In genomic region chr14:118591477-118592403, GRCm38 (mm10) we compare ENCODE assay signal across 8 mouse cellular contexts.
A peak's percentile ranks its signal among the peaks of the same experiment; 100 is the strongest.
DNase-seq lines count a peak whose midpoint lies in the region; ATAC-seq and TF ChIP-seq lines count a peak whose summit lies in the region.

No protein-coding gene starts in this region.

- H3K27ac ChIP-seq in embryonic facial prominence, embryonic 12.5 days, result no peak overlapping the region
- H3K27ac ChIP-seq in heart, adult 2 months, result no peak overlapping the region
- H3K27ac ChIP-seq in kidney, embryonic 14.5 days (ENCODE audit: low read depth, low read length), result no peak overlapping the region
- H3K27ac ChIP-seq in limb, embryonic 13.5 days, result no peak overlapping the region
- no peak overlapping the region for H3K27ac ChIP-seq in midbrain, postnatal 0 days (ENCODE audit: low read depth, low read length)
- H3K27ac ChIP-seq in stomach, embryonic 16.5 days (ENCODE audit: low read length), result no peak overlapping the region

- no peak overlapping the region for H3K9ac ChIP-seq in embryonic facial prominence, embryonic 12.5 days
- no peak overlapping the region for H3K9ac ChIP-seq in heart, adult 2 months (ENCODE audit: low read depth, low read length)
- H3K9ac ChIP-seq in kidney, embryonic 14.5 days (ENCODE audit: low read depth, low read length), result no peak overlapping the region
- no peak overlapping the region for H3K9ac ChIP-seq in limb, embryonic 13.5 days
- H3K9ac ChIP-seq in midbrain, postnatal 0 days (replicated peaks; ENCODE audit: low read length, poor library complexity, severe bottlenecking), result no peak overlapping the region
- H3K9ac ChIP-seq in stomach, embryonic 16.5 days (ENCODE audit: low read length), result no peak overlapping the region

- peak; percentile 96 for TF ChIP-seq CTCF in heart, adult 2 months (IDR thresholded peaks at IDR 0.05)
- peak; percentile 91 for TF ChIP-seq CTCF in midbrain, postnatal 0 days (IDR thresholded peaks at IDR 0.05)

- no peaks in the 10 kb centered on the region for H3K4me1 ChIP-seq in embryonic facial prominence, embryonic 12.5 days
- H3K4me1 ChIP-seq in heart, adult 2 months (ENCODE audit: control insufficient read depth, insufficient read depth, low read length), result no peaks in the 10 kb centered on the region; the same call in 1 of the 2 replicates
- H3K4me1 ChIP-seq in kidney, embryonic 14.5 days (ENCODE audit: control insufficient read depth, insufficient read depth, low read length), result peaks cover 6% of the 10 kb centered on the region; the same call in 1 of the 2 replicates
- no peaks in the 10 kb centered on the region for H3K4me1 ChIP-seq in limb, embryonic 13.5 days
- H3K4me1 ChIP-seq in midbrain, postnatal 0 days (ENCODE audit: insufficient read depth, low read length), result no peaks in the 10 kb centered on the region
- H3K4me1 ChIP-seq in stomach, embryonic 16.5 days (ENCODE audit: control insufficient read depth, insufficient read depth, low read length), result peaks cover 9% of the 10 kb centered on the region

- H3K4me2 ChIP-seq in embryonic facial prominence, embryonic 12.5 days (replicated peaks), result no peak overlapping the region
- no peak overlapping the region for H3K4me2 ChIP-seq in kidney, embryonic 14.5 days (replicated peaks; ENCODE audit: low read depth, low read length)
- no peak overlapping the region for H3K4me2 ChIP-seq in limb, embryonic 13.5 days (replicated peaks)
- H3K4me2 ChIP-seq in midbrain, postnatal 0 days (ENCODE audit: low read depth, low read length, poor library complexity, severe bottlenecking), result peak overlapping the region; percentile 18; the same call in 1 of the 2 replicates
- H3K4me2 ChIP-seq in stomach, embryonic 16.5 days (ENCODE audit: low read depth, low read length), result no peak overlapping the region

- intact Hi-C loops in heart, adult 2 months (cut with DNase I), result loop anchor here (2.0 to 5.0 kb wide), 6 partner anchors 39 to 584 kb away; no protein-coding TSS in a partner anchor

- DNase-seq in 416B (ENCODE audit: low read depth), result peak; percentile 52
- peak; percentile 49 to 55 for DNase-seq in adrenal gland, postnatal 4 days (ENCODE audit: low spot score in 2 of 2)
- DNase-seq in heart, adult 2 months, result peak; percentile 66 to 83
- DNase-seq in midbrain, postnatal 0 days (ENCODE audit: low spot score), result peak; percentile 84

- no peaks in the 10 kb centered on the region for H3K9me3 ChIP-seq in embryonic facial prominence, embryonic 12.5 days
- H3K9me3 ChIP-seq in kidney, embryonic 14.5 days (ENCODE audit: control insufficient read depth, low read length), result no peaks in the 10 kb centered on the region
- H3K9me3 ChIP-seq in limb, embryonic 13.5 days, result no peaks in the 10 kb centered on the region
- no peaks in the 10 kb centered on the region for H3K9me3 ChIP-seq in midbrain, postnatal 0 days (ENCODE audit: low read length)
- no peaks in the 10 kb centered on the region for H3K9me3 ChIP-seq in stomach, embryonic 16.5 days (replicated peaks; ENCODE audit: control insufficient read depth, low read length)

- 52% methylated on average over 20 of the region's 20 CpGs for WGBS in embryonic facial prominence, embryonic 12.5 days
- 44% methylated on average over 20 of the region's 20 CpGs for WGBS in heart, adult 2 months
- 50% methylated on average over 20 of the region's 20 CpGs for WGBS in kidney, embryonic 14.5 days
- WGBS in limb, embryonic 13.5 days, result 51% methylated on average over 20 of the region's 20 CpGs
- WGBS in midbrain, postnatal 0 days, result 46% methylated on average over 20 of the region's 20 CpGs
- WGBS in stomach, embryonic 16.5 days, result 44% methylated on average over 20 of the region's 20 CpGs

- H3K36me3 ChIP-seq in embryonic facial prominence, embryonic 12.5 days, result no peaks in the 10 kb centered on the region
- no peaks in the 10 kb centered on the region for H3K36me3 ChIP-seq in heart, adult 2 months (ENCODE audit: control insufficient read depth, insufficient read depth, low read length)
- H3K36me3 ChIP-seq in kidney, embryonic 14.5 days (ENCODE audit: control insufficient read depth, insufficient read depth, low read length), result no peaks in the 10 kb centered on the region
- no peaks in the 10 kb centered on the region for H3K36me3 ChIP-seq in limb, embryonic 13.5 days
- H3K36me3 ChIP-seq in midbrain, postnatal 0 days (ENCODE audit: insufficient read depth, low read length), result no peaks in the 10 kb centered on the region
- no peaks in the 10 kb centered on the region for H3K36me3 ChIP-seq in stomach, embryonic 16.5 days (ENCODE audit: control insufficient read depth, insufficient read depth, low read length)

- TF ChIP-seq EP300 in heart, adult 2 months (IDR thresholded peaks at IDR 0.05; ENCODE audit: insufficient read depth, low read depth, low read length), result no peak

- H3K79me2 ChIP-seq in heart, adult 2 months (replicated peaks; ENCODE audit: control insufficient read depth, insufficient read depth, low read length), result no peaks in the 10 kb centered on the region

- no peak overlapping the region for H3K4me3 ChIP-seq in embryonic facial prominence, embryonic 12.5 days
- H3K4me3 ChIP-seq in heart, adult 2 months, result no peak overlapping the region
- H3K4me3 ChIP-seq in kidney, embryonic 14.5 days (ENCODE audit: low read length), result no peak overlapping the region
- H3K4me3 ChIP-seq in limb, embryonic 13.5 days, result no peak overlapping the region
- no peak overlapping the region for H3K4me3 ChIP-seq in midbrain, postnatal 0 days (ENCODE audit: low read depth, low read length)
- H3K4me3 ChIP-seq in stomach, embryonic 16.5 days (replicated peaks; ENCODE audit: low read length), result no peak overlapping the region

- no peak for TF ChIP-seq POLR2A in heart, adult 2 months (IDR thresholded peaks at IDR 0.05; ENCODE audit: insufficient read depth, low read depth, low read length)

- H3K27me3 ChIP-seq in embryonic facial prominence, embryonic 12.5 days, result no peaks in the 10 kb centered on the region
- no peaks in the 10 kb centered on the region for H3K27me3 ChIP-seq in heart, adult 2 months (ENCODE audit: control insufficient read depth, insufficient read depth, low read length)
- H3K27me3 ChIP-seq in kidney, embryonic 14.5 days (ENCODE audit: control insufficient read depth, insufficient read depth, low read length), result no peaks in the 10 kb centered on the region
- peaks cover 22% of the 10 kb centered on the region for H3K27me3 ChIP-seq in limb, embryonic 13.5 days
- H3K27me3 ChIP-seq in midbrain, postnatal 0 days (ENCODE audit: insufficient read depth, low read length), result 0 out of 2 replicates have a peak, but pooled peaks cover 8% of the 10 kb centered on the region
- no peaks in the 10 kb centered on the region for H3K27me3 ChIP-seq in stomach, embryonic 16.5 days (ENCODE audit: control insufficient read depth, insufficient read depth, low read length)

- peak; percentile 67; the same call in 1 of the 2 replicates for ATAC-seq in embryonic facial prominence, embryonic 12.5 days (ENCODE audit: insufficient number of reproducible peaks, insufficient read depth, low FRiP score, low TSS enrichment)
- ATAC-seq in kidney, embryonic 14.5 days (ENCODE audit: low FRiP score, low TSS enrichment), result peak; percentile 82
- ATAC-seq in limb, embryonic 13.5 days (ENCODE audit: low FRiP score, low read depth), result peak; percentile 79; the same call in 1 of the 2 replicates
- ATAC-seq in midbrain, postnatal 0 days (ENCODE audit: low FRiP score), result peak; percentile 80
- ATAC-seq in stomach, embryonic 16.5 days (ENCODE audit: insufficient read depth, low FRiP score), result peak; percentile 63
